Mouse (Mus musculus): ENCODE measurements around the gene H60b. TPM values are rescaled to one million over a fixed set of nuclear protein-coding genes. Genes with fewer than 3 reads are reported as not detected.
"Not testable (repeated sequence)": the region's sequence is repeated elsewhere in the genome, so short reads cannot be mapped to it uniquely, and the experiment has no call there.

H60b gene
- total RNA-seq (2014; rRNA removed) (0.92 and 1.0 TPM in 2 replicates), polyA plus RNA-seq (2015; fragmentation: Nextera tagmentation; extraction: Ambion mirVana) (0.15 TPM in 1 of 2 replicates, not detected in the other)

GRCm38 (mm10) chr10:22158310-22158999 lies at the start of gene H60b, which contains the start of gene Raet1e:
H60b (plus strand) TSS chr10:22158586.
Raet1e (plus strand) TSS chr10:22158569.
- ATAC-seq (peak; percentile 75), DNase-seq (peak; percentile 18)
- H3K4me2 ChIP-seq (ENCODE audit: low read depth): peak within 1 kb of the TSS; percentile 29
- not testable (repeated sequence) for H3K36me3 ChIP-seq (ENCODE audit: insufficient read depth); H3K9me3 ChIP-seq (ENCODE audit: low read length); H3K27ac ChIP-seq (ENCODE audit: low read depth, low read length); H3K4me3 ChIP-seq (ENCODE audit: low read depth, low read length); H3K9ac ChIP-seq; H3K4me1 ChIP-seq (ENCODE audit: insufficient read depth)
- TF ChIP-seq CTCF (IDR thresholded peaks at IDR 0.05; ENCODE audit: low read depth): 0 out of 2 replicates have a peak, but pooled peaks have one; percentile 9
- peaks cover 42% of the 10 kb centered on the region for H3K27me3 ChIP-seq (ENCODE audit: insufficient read depth, low read length)
- 2% methylated on average over 47 of the region's 48 CpGs for WGBS

DNA sequence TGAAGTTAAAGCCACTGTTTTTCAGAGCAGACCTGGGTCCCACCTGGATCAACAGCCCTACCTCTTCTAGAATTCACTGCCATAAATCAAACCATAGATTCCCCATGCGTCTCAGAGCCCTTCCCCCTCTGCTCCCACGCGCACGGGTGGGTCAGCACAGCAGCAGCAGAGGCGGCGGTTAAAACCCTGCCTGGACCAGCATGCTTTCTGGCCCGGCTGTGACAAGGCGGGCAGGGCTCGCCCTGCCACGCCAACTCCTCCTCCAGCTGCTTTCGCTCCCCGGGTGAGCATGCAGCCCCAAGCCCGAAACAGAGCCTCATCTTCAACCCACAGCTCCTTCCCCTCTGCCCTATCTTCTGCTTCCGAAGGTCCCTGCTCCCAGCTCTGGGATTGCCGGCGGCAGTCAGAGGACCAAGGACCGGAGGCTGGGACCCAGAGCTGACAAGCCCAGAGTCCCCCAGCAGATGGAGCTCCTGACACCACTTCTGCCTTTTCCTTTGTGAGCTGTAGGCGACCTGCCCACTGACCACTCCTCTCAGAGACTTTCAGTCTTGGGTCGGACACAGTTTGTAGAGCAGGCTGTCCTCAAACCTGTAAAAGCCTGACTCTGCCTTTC lies 17.6 kb upstream of the H60b start:
- 2% methylated on average over 19 of the region's 19 CpGs for WGBS
- no peaks in the 10 kb centered on the region for H3K27me3 ChIP-seq (ENCODE audit: insufficient read depth, low read length)
- H3K4me3 ChIP-seq (ENCODE audit: low read depth, low read length): peak overlapping the region; percentile 35
- peak; percentile 75 for DNase-seq
- ATAC-seq: peak; percentile 82
- no peaks in the 10 kb centered on the region for H3K36me3 ChIP-seq (ENCODE audit: insufficient read depth)
- H3K9ac ChIP-seq: peak overlapping the region; percentile 48
- H3K4me1 ChIP-seq (ENCODE audit: insufficient read depth): no peaks in the 10 kb centered on the region
- peak; percentile 74 for TF ChIP-seq CTCF (IDR thresholded peaks at IDR 0.05; ENCODE audit: low read depth)
- no peak overlapping the region for H3K27ac ChIP-seq (ENCODE audit: low read depth, low read length)
- no peaks in the 10 kb centered on the region for H3K9me3 ChIP-seq (ENCODE audit: low read length)
- H3K4me2 ChIP-seq (ENCODE audit: low read depth): peak overlapping the region; percentile 68

DNA sequence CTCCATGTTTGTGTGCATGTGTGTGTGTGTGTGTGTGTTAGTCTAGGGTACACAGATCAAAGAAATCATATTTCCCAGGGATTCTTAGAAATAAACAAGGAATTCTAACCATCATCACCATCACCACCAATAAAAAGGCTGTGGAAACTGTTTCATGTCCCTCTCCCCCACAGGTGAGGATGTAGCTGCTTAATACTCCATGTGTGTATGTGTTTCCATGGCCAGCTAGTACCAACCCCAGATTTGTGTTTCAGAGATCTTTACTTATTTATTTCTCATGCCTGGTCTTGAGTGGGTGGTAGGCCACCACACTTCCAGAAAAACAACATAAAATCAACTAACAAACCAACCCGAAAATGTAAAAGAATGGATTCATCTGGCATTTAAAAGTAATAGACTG lies 16.2 kb upstream of the H60b start:
- H3K9ac ChIP-seq; H3K27ac ChIP-seq (ENCODE audit: low read depth, low read length); ATAC-seq; H3K27me3 ChIP-seq (ENCODE audit: insufficient read depth, low read length); H3K4me2 ChIP-seq (ENCODE audit: low read depth); H3K4me3 ChIP-seq (ENCODE audit: low read depth, low read length); H3K4me1 ChIP-seq (ENCODE audit: insufficient read depth); H3K9me3 ChIP-seq (ENCODE audit: low read length); H3K36me3 ChIP-seq (ENCODE audit: insufficient read depth): not testable (repeated sequence)
- peak; percentile 35 for DNase-seq
- 89% methylated on average over 1 of the region's 1 CpGs for WGBS

- no peak for ATAC-seq
- no peak overlapping the region for H3K4me3 ChIP-seq (ENCODE audit: low read depth, low read length)
- no peaks in the 10 kb centered on the region for H3K9me3 ChIP-seq (ENCODE audit: low read length)
- H3K4me2 ChIP-seq (ENCODE audit: low read depth): no peak overlapping the region
- no peaks in the 10 kb centered on the region for H3K36me3 ChIP-seq (ENCODE audit: insufficient read depth)
- no peak for TF ChIP-seq CTCF (IDR thresholded peaks at IDR 0.05; ENCODE audit: low read depth)
- DNase-seq: no peak
- WGBS: 86% methylated on average over 5 of the region's 5 CpGs
- no peak overlapping the region for H3K9ac ChIP-seq
- no peaks in the 10 kb centered on the region for H3K27me3 ChIP-seq (ENCODE audit: insufficient read depth, low read length)
- H3K4me1 ChIP-seq (ENCODE audit: insufficient read depth): no peaks in the 10 kb centered on the region
- H3K27ac ChIP-seq (ENCODE audit: low read depth, low read length): no peak overlapping the region
Measured at GRCm38 (mm10) chr10:22142926-22143325, 15.5 kb upstream of the H60b start.

DNA sequence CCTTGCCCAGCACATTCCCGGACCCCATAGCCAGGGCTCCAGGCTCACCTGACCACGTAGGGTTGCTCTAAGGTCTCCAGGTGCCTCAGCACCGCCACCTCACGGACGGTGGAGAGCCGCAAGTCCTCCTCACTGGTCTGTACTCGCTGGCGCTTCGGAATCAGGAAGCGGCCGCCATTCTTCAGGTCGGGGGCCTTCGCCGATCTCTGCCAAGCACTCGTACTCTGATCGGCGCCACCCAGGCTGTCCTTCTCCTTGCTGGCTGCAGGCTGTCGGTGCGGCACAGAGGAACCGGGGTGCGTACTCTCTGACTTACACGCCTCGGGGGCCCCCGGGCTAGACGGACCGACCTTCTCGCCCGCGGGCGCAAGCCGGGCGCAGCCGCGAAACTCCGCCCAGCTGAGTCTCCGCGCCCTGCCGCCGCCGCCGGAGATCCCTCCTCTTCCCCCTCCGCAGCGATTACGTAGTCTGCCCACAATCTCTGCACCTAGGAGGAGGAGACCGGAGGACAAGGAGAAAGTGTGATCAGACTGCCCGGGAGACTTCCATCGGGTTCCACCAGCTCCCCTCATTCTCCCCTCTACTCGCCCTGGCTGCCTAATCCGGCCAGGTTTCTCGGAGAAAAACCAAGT lies 9.8 kb upstream of the H60b start:
- peaks cover 9% of the 10 kb centered on the region for H3K27me3 ChIP-seq (ENCODE audit: insufficient read depth, low read length)
- DNase-seq (peak; percentile 22), ATAC-seq (peak; percentile 53)
- 0 out of 2 replicates have a peak, but pooled peaks cover 7% of the 10 kb centered on the region for H3K4me1 ChIP-seq (ENCODE audit: insufficient read depth)
- peak overlapping the region; percentile 68 for H3K4me2 ChIP-seq (ENCODE audit: low read depth)
- no peaks in the 10 kb centered on the region for H3K9me3 ChIP-seq (ENCODE audit: low read length)
- no peaks in the 10 kb centered on the region for H3K36me3 ChIP-seq (ENCODE audit: insufficient read depth)
- TF ChIP-seq CTCF (IDR thresholded peaks at IDR 0.05; ENCODE audit: low read depth): peak; percentile 35
- 2% methylated on average over 48 of the region's 50 CpGs for WGBS
- no peak overlapping the region for H3K27ac ChIP-seq (ENCODE audit: low read depth, low read length)
- peak overlapping the region; percentile 28; the same call in 1 of the 2 replicates for H3K9ac ChIP-seq
- peak overlapping the region; percentile 40 for H3K4me3 ChIP-seq (ENCODE audit: low read depth, low read length)

- no peak for TF ChIP-seq CTCF (IDR thresholded peaks at IDR 0.05; ENCODE audit: low read depth)
- Histone ChIP-seq H3K4me3 (ENCODE audit: low read depth, low read length) (peak within 1 kb of the TSS; percentile 40), H3K27ac (ENCODE audit: low read depth, low read length) (no peak within 1 kb of the TSS), H3K27me3 (ENCODE audit: insufficient read depth, low read length) (peaks cover 9% of the 10 kb centered on the region), H3K36me3 (ENCODE audit: insufficient read depth) (no peaks in the 10 kb centered on the region), H3K4me2 (ENCODE audit: low read depth) (peak within 1 kb of the TSS; percentile 68), H3K4me1 (ENCODE audit: insufficient read depth) (0 out of 2 replicates have a peak, but pooled peaks cover 7% of the 10 kb centered on the region), H3K9ac (peak within 1 kb of the TSS; percentile 28; the same call in 1 of the 2 replicates), H3K9me3 (ENCODE audit: low read length) (no peaks in the 10 kb centered on the region)
- WGBS: 1% methylated on average over 37 of the region's 37 CpGs
- DNase-seq (peak; percentile 66), ATAC-seq (peak; percentile 23)
Measured at GRCm38 (mm10) chr10:22149073-22149690, 9.2 kb upstream of the H60b start, which contains the start of gene E030030I06Rik. E030030I06Rik (minus strand) TSS chr10:22149270.

All from forebrain, postnatal 0 days (tissue).